Mouse (Mus musculus): ENCODE data around the gene Klhl30. TPM values are rescaled to one million over a fixed set of nuclear protein-coding genes. Genes with fewer than 3 reads are reported as not detected.

Klhl30 gene
- total RNA-seq (2021) = 10 to 100 TPM; 55.0 to 66.7 TPM
- long read RNA-seq, experiment 1, transcript Klhl30-201 (8 exons, 3,089 nt) = major isoform, 14 of 49 reads
- long read RNA-seq, experiment 1, partial matches to known transcripts = 33 of 49 reads
- long read RNA-seq, experiment 1, other reads (novel, unspliced or antisense) = 2 of 49 reads
- long read RNA-seq, experiment 2, transcript Klhl30-201 (8 exons, 3,089 nt) = major isoform, 17 of 48 reads
- long read RNA-seq, experiment 2, partial matches to known transcripts = 27 of 48 reads
- long read RNA-seq, experiment 2, other reads (novel, unspliced or antisense) = 4 of 48 reads

- no peak for DNase-seq
- intact Hi-C loops (cut with DNase I) = no loop called here
These were observed at the start of gene Klhl30 for GRCm38 (mm10) chr1:91350841-91351240. Gene Klhl30 (plus strand): TSS chr1:91351016.

GRCm38 (mm10) chr1:91301206-91301920 is 49.5 kb upstream of the Klhl30 start:
- intact Hi-C loops (cut with DNase I) = no loop called here
- DNase-seq = no peak

- intact Hi-C loops (cut with DNase I) = no loop called here
- no peak for DNase-seq
These were observed 48.8 kb upstream of the Klhl30 start for GRCm38 (mm10) chr1:91302021-91302420.

GRCm38 (mm10) chr1:91304621-91305020 is 46.2 kb upstream of the Klhl30 start:
- no peak for DNase-seq
- intact Hi-C loops (cut with DNase I) = no loop called here

- DNase-seq = no peak
- intact Hi-C loops (cut with DNase I) = no loop called here
These were observed 41.3 kb upstream of the Klhl30 start for GRCm38 (mm10) chr1:91309366-91310085.

GRCm38 (mm10) chr1:91312273-91312672 is 38.5 kb upstream of the Klhl30 start:
- DNase-seq = no peak
- intact Hi-C loops (cut with DNase I) = no loop called here

- intact Hi-C loops (cut with DNase I) = no loop called here
- DNase-seq = no peak
These were observed 37.6 kb upstream of the Klhl30 start for GRCm38 (mm10) chr1:91313251-91313650.

- no peak for DNase-seq
- intact Hi-C loops (cut with DNase I) = no loop called here
These were observed 33.2 kb upstream of the Klhl30 start for GRCm38 (mm10) chr1:91317656-91318055.

- intact Hi-C loops (cut with DNase I) = no loop called here
- no peak for DNase-seq
These were observed 28.9 kb upstream of the Klhl30 start, which contains the start of gene Espnl for GRCm38 (mm10) chr1:91321760-91322438. Gene Espnl (plus strand): TSS chr1:91322075.

GRCm38 (mm10) chr1:91324646-91325045 is 26.2 kb upstream of the Klhl30 start:
- DNase-seq = no peak
- intact Hi-C loops (cut with DNase I) = no loop called here

- intact Hi-C loops (cut with DNase I) = no loop called here
- no peak for DNase-seq
These were observed 25.3 kb upstream of the Klhl30 start for GRCm38 (mm10) chr1:91325488-91326042.

GRCm38 (mm10) chr1:91332102-91332501 is 18.7 kb upstream of the Klhl30 start:
- no peak for DNase-seq
- intact Hi-C loops (cut with DNase I) = no loop called here

GRCm38 (mm10) chr1:91333582-91333981 is 17.2 kb upstream of the Klhl30 start:
- no peak for DNase-seq
- intact Hi-C loops (cut with DNase I) = no loop called here

GRCm38 (mm10) chr1:91337355-91337754 is 13.5 kb upstream of the Klhl30 start:
- intact Hi-C loops (cut with DNase I) = no loop called here

GRCm38 (mm10) chr1:91344001-91344400 is 6.8 kb upstream of the Klhl30 start:
- intact Hi-C loops (cut with DNase I) = no loop called here
- no peak for DNase-seq

More at GRCm38 (mm10) chr1:91337355-91337754, 13.5 kb upstream of the Klhl30 start:
- no peak for DNase-seq

GRCm38 (mm10) chr1:91344921-91345685 is 5.7 kb upstream of the Klhl30 start:
- DNase-seq = no peak
- intact Hi-C loops (cut with DNase I) = loop anchor here (5.0 kb wide), 2 partner anchors 37 to 137 kb away; no protein-coding TSS in a partner anchor

GRCm38 (mm10) chr1:91346892-91347291 is 3.9 kb upstream of the Klhl30 start:
- intact Hi-C loops (cut with DNase I) = loop anchor here (5.0 kb wide), 2 partner anchors 35 to 135 kb away; no protein-coding TSS in a partner anchor
- DNase-seq = peak; percentile 47 to 55

GRCm38 (mm10) chr1:91351249-91351648 is 433 bp downstream of the Klhl30 start:
- intact Hi-C loops (cut with DNase I) = no loop called here

GRCm38 (mm10) chr1:91352277-91352676 is 1.5 kb downstream of the Klhl30 start:
- intact Hi-C loops (cut with DNase I) = no loop called here
- no peak for DNase-seq

More at GRCm38 (mm10) chr1:91351249-91351648, 433 bp downstream of the Klhl30 start:
- no peak for DNase-seq
